Mouse (Mus musculus) induced T-regulatory cell, adult 2 months (primary cell): Measurements from ENCODE around the gene Ciz1.

ENCODE experiments used
- DNase-seq: peaks from one replicate; pipeline ENCODE4 v3.0.0-alpha.2; 2012; ENCODE audit warnings: low read depth

The Ciz1 gene

DNA sequence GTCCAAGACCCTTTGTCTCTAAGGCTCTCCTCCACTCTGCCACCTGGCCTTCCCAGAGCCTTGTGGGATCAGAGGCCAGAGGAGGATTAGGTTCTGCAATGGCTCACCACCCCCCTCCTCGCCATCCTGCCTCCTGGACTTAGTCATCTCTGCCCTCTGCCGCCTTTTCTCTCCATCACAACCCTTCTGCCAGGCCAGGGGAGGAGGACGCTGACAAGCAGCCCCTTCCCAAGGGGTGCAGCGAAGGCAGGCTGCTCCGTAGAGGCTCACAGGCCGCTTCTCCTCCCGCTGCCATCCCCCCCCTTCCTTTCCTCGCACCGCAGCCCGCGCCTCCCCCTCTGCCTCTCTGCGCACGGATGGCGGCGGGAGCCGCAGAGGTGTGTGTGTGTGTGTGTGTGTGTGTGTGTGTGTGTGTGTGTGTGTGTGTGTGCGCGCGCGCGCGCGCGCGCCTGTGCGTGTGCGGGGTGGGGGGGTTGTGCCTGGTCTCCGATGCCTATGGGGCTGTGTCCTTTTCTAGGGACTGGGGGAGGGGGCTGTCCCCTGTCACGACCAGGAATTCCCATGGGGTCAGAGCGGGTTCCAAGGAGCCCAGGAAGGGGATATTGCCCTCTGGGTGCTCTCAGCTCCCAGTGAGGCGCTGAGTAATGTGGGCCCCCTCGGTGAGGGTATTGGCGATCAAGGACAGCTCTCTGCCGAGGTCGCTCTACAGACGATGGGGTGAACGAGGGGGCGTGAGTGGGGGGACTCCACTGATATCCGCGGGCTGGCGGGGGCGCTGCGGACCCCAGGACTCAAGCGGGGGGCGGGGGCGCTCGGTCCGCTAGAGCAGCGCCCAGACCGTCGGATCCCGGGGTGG is at the start of gene Ciz1:
Gene Ciz1, plus strand, starts transcription at position 177 of the 856 bp plus-strand sequence.
- peak; percentile 56 for DNase-seq

DNA sequence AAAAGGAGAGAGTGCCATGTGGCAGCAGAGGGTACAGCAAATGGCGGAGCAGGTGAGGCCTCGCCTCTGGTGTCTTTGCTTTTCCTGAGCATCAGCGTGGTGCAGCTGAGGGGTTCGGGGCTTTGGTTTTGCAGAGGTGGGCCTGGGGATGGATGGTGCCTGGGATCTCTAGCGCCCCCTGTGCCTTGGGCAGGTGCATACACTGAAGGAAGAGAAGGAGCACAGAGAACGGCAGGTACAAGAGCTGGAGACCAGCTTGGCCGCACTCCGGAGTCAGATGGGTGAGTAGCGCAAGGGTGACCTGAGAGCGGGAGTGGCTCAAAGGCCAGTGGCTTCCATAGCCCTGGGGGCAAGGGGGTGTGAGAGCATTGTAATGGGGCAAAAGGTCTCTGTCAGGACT is 49.2 kb upstream of the Ciz1 start:
- no peak for DNase-seq

DNA sequence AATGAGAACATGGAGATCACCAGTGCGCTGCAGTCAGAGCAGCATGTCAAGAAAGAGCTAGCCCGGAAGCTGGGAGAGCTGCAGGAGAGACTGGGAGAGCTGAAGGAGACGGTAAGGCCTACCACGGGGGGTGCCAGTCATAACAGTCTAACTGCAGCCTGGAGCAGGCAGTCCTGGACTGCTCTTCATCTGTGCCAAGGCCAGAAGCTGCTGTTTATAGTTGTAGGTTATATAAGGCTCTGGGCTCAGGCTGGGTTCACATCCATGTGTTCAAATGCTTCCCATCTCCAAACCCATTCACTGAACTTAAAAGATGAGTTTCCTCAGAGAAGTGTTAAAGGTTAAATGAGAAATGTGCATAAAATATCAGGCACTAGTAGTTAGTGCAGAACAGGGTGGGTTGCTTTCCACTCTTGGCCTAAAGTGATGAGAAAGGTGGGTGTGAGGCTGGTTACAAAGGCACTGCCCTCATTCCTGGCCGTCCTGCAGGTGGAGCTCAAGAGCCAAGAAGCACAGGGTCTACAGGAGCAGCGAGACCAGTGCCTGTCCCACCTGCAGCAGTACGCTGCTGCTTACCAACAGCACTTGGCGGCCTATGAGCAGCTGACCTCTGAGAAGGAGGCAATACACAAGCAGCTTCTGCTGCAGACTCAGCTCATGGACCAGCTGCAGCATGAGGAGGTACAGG is 47.8 kb upstream of the Ciz1 start:
- DNase-seq: peak; percentile 62

DNA sequence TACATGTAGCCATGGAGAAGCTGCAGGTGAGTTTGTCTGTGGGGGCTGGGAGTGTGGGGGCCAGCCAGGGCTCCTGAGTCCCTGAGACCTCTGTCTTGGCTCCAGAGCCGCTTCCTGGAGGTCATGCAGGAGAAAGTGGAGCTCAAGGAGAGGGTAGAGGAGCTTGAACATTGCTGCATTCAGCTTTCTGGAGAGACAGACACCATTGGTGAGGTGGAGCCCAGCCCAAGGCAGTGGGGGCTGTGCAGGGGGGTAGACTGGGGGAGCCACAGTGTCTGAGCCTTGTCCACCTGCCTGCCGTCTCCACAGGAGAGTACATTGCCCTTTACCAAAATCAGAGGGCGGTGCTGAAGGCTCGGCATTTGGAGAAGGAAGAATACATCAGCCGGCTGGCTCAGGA is 46.5 kb upstream of the Ciz1 start:
- DNase-seq: no peak

DNA sequence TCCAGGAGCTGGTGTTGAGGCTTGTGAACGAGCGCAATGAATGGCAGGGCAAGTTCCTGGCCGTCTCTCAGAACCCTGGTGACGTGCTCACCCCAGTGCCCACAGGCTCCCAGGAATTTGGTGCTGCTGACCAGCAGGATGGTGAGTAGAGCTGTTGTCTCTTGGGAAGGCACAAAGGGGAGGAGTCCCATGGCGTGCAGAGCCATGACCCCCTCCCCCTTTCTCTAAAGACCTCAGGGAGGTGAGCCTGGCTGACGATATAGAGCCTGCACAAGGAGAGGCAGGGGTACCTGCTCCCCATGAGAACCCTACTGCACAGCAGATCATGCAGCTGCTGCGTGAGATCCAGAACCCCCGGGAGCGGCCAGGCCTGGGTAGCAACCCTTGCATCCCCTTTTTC is 46.0 kb upstream of the Ciz1 start:
- DNase-seq: no peak

DNA sequence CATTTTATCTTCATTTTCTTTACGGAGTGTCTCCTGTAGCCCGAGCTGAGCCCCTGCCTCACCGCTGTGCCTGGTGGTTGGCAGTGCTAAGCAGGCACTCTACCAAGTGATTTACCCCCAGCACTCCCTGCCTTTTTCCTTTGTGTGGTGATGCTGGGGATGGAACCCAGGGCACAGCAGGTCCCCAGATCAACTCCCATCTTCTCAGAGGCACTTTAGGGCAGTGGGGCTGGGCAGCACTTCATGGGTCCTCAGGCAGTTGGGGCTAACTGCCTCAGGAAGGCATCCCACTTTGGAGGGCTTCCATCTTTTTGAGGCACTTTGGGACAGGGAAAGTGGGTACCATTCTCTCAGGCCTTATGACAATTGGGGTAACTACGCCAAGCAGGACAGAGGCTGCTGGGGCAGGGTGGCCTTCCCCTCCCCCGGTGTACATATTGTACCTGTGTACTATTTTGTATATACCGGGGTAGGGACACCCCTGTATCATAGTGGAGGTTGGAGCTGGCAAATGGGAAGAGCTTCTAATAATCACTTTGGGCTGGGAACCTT is 44.8 kb upstream of the Ciz1 start:
- no peak for DNase-seq

DNA sequence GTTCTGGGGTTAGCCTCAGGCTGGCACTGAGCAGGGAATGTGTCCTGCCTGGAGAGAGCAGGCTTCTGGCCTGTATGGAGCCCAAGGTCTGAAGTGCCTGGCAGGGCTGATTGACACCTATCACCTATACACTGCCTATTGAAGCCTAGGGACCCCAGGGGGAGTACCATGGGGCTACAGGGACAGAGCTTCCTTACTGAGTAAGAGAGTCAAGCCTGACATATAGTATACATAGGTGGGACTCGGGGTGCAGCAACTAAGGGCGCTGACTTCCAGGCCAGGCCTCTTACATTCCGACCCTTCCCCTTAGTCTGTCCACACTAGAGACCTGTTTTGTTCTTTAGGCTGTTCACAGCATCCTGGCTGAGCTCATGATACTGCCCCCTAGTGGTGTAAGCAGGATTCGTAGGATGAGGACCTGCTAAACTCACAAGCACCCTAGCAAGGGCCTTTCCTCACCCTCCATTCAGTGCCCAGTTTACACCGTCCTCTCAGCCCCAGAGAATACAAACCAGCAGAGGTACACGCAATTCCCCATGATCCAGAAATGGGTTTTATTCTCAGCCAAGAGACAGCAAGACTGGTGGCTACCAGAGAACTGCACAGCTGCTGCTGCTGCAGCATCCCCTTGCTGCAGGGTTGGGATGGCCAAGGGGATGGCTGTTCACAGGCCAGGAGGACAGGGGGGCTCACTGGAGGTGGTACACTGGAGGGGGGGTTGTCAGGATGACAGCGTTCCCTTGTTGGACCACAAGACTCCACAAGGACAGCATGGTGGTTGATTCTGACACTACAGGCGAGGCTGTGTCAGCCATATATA is 44.0 kb upstream of the Ciz1 start:
- peak; percentile 77 for DNase-seq

DNA sequence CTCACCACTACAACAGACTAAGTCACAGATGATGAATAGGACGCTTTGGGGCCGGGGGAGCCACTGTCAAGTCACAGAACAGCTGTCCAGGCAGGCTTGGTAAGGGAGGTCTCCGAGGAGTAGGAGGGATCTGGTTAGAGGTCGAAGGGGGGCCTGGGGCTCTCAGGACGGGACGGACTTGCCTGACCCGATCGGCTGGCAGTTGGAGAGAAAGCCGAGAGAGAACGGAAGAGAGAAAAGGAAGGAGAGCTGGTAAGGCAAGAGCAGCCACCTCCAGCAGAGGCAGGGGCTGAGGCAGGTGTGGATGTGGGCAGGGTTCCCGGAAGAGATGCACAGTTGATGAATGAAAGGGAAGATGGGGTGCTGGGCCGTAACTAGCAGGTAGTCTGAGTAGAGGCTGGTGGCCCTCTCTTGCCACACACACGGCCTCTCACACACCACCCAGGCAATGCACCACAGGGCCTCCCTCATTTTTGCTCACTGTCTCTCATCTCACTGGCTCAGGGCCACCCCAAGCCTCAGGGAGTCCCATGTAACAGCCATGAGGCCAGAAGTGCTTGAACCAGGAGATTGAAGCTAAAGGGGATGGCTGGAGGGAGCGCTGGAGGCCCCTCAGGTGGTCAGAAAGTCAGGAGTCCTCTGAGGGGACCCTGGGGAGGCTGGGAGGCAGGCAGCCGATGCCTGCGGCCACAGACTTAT is 43.1 kb upstream of the Ciz1 start:
- DNase-seq: no peak

DNA sequence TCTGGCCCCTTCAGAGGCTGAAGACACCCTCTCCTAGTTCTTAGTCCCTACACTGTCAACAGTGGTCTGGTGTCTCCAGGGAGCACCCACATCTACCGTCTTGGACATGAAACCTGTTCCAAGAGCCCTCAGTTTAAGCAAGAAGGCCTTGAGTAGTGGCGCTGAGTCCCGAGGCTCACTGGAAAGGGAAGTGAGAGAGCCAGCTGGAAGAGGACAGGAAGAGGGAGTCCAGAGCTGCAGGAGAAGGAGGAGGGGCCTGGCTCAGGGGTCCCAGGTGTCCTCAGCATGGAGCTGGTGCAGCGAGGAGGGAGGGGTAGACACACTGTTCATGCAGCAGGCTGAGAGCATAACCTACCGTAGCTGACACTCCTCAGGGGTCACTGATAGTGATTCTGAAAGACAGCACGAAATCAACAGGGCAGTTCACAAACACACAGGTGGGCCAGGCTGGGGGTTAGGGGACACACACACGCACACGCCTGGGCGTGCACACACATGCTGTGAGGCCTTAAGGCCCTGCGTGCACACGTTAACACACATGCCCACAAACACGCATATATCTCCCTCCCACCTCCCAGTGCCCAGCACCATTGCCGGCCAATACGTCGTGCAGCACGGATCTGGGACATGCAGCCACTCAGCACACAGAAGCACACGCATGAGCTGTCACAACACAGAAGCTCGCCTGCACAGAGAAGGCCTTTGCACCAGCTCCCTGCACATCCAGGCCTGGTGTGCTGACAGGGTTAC is 41.9 kb upstream of the Ciz1 start:
- DNase-seq: no peak

DNA sequence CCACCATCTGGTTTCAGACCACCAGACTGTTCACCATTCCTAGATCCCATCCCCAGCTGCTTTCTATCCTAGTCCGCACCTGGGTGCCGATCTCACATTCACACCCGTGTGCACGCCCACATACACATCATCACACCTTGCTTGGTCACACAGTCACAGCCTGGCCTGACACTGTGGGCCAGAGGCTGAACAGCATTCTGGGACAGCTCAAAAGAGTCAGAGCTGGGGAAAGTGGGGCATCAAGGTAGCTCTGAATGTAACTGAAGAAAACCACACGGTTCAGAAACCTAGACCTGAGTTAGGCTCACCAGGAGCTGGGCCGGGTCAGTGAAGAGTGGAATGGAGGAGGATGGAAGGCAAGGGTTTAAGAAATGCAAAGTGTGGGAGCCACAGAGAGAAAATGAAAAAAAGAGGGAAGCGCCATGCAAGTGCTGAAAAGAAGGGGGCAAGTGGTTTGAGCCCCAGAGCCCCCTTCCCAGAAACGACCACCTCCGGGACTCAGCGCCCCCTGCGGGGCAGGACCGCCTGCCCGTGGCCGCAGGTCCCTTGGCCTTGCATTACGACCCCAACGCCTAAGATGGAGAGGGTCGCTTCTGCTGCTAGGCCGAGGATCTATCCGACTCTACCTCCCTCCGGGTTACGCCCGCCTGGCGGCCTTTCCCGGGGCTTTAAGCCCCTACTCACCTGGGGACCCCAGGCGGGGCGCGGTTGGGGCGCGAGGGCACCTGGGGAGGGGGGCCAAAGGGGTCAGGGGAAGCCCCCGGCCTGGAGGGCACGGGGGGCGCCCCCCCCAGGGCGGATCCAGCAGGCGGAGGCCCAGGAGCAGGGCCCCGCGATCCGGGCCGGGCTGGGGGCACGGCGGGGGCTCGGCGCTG is 40.4 kb upstream of the Ciz1 start:
- DNase-seq: no peak

DNA sequence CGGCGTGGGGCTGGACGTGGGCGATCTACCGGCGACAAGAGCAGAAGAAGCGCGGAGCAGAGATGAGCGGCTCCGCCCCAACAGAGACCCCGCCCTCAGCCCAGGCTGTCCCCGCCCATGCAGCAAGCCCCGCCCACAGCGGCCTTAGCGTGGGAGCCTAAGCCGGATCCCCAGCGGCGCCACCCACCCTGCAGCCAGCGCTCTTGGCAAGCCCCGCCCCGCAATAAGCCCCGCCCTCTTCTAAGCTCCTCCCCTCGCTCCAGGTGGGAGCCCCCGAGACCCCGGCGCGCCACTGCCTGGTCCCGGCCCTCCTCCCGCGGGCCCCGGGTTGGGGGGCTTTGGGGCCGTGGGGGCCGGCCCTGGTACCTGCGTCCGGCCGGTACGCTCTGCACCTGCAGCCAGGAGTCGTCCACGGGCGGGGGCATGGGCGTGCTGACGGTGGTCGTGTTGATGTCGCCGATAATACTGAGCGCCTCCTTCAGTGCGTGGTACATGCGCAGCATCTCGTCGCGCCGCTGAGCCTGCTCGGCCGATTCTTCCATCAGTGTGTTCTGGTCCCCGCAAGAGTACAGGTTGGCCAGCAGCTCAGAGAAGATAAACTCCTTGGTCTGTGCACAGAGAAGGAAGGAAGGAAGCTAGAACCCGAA is 39.7 kb upstream of the Ciz1 start:
- DNase-seq: peak; percentile 88

DNA sequence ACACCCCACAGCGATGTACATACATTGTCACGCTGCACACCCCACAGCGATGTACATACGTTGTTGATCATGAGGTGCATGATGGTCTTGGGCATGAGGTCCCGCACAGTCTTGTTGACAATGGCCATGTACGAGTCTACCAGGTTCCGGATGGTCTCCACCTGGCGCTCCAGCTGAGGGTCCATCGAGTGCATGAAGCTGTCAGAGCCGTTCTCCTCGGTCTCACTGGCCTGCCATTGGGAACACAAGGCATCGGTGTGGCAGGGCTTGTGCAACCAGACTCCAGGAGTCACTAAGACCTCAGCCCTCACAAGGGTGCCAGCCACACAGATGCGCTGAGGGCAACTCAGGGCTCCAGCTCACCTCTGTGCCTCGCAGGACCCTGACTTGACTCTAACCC is 37.3 kb upstream of the Ciz1 start:
- DNase-seq: no peak

DNA sequence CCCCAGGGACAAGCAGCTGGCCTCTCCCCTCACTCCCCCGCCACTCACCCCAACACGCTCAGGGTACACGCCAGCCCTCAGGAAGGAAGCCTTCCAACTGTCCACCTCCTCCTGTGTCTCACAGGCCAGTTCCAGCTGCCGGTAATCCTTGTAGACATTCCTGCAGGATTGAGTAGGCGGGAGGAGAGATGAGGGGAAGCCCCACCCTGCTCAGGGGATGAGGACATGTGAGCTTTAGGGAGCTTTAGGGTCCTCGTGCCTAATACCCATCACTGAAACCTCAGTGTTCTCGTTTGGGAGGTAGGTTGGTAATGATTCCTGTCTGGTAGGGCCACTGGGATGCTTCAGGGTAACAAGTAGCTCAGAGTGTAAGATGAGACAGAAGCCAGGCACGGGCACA is 36.4 kb upstream of the Ciz1 start:
- no peak for DNase-seq

DNA sequence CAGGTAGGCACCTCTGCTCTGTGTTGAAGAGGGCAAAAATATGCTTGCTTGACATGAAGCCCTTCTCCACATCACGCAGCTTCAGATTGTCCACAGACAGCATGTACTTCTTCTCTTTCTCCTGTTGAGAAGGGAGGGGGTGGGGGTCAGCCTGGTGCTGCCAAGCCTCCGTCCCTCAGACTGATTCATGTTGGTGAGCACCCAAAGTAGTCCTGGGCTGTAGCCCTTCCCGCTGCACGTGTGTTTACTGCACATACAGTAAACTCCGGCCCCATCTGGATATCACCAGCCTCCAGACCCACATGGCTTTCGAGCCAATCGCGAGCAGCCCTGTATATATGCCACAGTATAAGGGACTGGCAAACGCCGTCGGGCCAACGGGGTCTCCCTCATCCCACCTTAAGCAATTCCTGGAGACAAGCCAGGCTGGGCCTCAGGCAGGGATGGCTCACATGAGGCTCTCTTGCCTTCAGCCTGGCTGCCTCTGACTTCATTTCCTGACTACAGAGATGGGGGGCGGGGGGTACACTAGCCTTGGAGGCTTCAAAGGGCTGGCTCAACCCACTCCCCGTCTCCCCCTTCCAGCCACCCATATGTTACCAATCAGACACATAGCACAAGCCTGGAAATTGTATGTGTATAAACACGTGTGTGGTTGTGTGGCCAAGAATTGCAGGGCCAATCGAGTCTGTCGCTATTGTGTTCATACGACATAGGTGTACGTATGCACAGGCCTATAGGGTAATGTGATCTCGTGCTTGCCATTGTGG is 35.1 kb upstream of the Ciz1 start:
- DNase-seq: no peak

DNA sequence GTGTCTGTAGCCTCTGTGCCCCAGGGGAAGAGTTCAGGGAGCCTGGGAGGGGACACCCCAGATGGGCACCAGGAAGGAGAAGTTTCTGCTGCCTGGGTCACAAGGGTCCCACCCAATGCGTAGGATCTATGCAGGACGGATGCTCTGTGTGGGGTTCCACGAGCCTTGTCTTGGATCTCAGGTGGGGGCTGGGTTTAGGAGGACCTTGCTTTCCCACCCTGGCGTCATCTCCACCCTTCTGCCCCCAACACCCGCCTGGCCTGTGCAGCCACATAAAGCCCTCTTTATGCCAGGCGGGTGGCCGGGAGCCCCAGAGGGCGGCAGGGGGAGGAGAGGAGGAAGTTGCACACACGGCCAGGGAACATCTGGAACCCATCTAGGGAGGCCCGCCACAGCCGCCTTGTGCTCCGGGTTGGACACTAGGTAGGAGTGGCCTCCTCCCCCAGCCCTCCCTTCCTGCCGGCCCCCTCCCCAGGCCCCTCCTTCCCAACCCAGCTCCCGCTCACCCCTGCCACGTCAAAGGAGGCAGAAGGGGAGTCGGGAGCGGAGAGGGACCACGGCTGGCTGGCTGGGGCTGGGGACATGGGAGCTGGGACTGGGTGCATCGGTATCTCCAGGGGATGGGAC is 34.2 kb upstream of the Ciz1 start:
- no peak for DNase-seq

DNA sequence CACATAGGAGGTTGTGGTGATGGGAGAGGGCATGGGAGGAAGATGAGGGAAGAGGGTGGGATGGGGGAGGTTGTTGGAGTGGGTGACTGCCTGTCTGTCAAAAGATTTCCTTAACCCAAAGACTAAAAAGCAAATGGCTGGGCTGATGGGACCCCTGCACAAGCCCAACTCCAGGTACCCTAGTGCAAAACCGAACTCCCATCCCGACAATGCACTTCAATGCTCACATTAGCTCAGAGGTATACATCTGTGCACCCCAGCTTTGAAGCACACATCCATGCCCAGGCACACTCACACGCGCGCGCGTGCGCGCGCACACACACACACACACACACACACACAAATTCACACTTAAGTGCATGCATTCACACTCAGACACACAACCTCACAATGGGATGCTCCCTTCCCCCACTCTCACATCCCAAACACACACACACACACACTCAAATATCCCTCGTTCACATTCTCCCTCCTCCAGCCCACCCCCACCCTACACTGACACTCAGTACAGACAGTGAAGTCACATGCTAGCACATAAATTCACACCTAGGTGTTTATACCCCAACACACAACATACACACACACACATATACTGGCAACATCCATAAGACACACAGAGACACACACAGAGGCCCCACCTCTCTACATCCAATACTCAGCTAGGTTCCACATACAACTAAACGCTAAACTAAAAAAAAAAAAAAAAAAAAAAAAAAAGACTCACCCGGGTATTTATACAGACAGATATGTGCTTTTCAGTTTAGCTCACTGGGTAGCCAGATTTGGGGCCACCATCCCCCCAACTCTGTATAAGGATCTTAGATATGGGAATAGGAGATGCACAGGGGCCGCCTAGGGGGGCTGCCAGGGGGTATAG is 33.2 kb upstream of the Ciz1 start:
- no peak for DNase-seq
